Mouse (Mus musculus) lung, embryonic 15.5 days (tissue): ENCODE measurements around the gene Axdnd1. TPM values are rescaled to one million over a fixed set of nuclear protein-coding genes. Genes with fewer than 3 reads are reported as not detected.
A peak's percentile ranks its signal among the peaks of the same experiment; 100 is the strongest.

Experiments
- ATAC-seq: fragments of 200-750 bp; cut with Nextera tagmentation; 2 replicates; pipeline ENCODE4 v1.8.0; 2017; ENCODE audit warnings: moderate number of reproducible peaks, borderline replicate concordance; ENCODE audit not compliant: low FRiP score, low TSS enrichment; ENCODE audit errors: extremely low read depth
- H3K27ac ChIP-seq: fragments of 300-500 bp; sonication (generic); 2 replicates; pipeline ENCODE4 v1.5.1; 2015; ENCODE audit warnings: moderate library complexity, mild to moderate bottlenecking, inconsistent platforms
- H3K27me3 ChIP-seq: fragments of 300-500 bp; sonication (generic); 2 replicates; pipeline ENCODE4 v1.6.1; 2015; ENCODE audit warnings: inconsistent platforms
- H3K36me3 ChIP-seq: fragments of 300-500 bp; sonication (generic); 2 replicates; pipeline ENCODE4 v1.6.1; 2015; ENCODE audit warnings: inconsistent platforms
- H3K4me1 ChIP-seq: fragments of 300-500 bp; sonication (generic); 2 replicates; pipeline ENCODE4 v1.6.1; 2015; ENCODE audit warnings: inconsistent platforms
- H3K4me2 ChIP-seq: fragments of 300-500 bp; sonication (generic); 2 replicates; pipeline ENCODE4 v1.6.1; 2015; ENCODE audit warnings: inconsistent platforms, mild to moderate bottlenecking, moderate library complexity
- H3K4me3 ChIP-seq: fragments of 300-500 bp; sonication (generic); 2 replicates; pipeline ENCODE4 v1.5.1; 2015; ENCODE audit warnings: mild to moderate bottlenecking, inconsistent platforms
- H3K9ac ChIP-seq: fragments of 300-500 bp; sonication (generic); 2 replicates; pipeline ENCODE4 v1.6.1; 2015; ENCODE audit warnings: inconsistent platforms
- H3K9me3 ChIP-seq: fragments of 300-500 bp; sonication (generic); 2 replicates; pipeline ENCODE4 v1.6.1; 2016; ENCODE audit warnings: inconsistent platforms
- WGBS: fragments of 180-500 bp; shearing (Covaris S2); methylation state at CpG from one replicate; pipeline ENCODE4 v1.1.7; 2015; 5-methylcytosine and 5-hydroxymethylcytosine counted together
- polyA plus RNA-seq: library from polyadenylated mRNA; unstranded; fragments of >200 nt; fragmentation: Nextera tagmentation; extraction: Ambion mirVana; gene quantifications from 2 replicates; pipeline ENCODE4 v1.2.1, GENCODE M21; 2015

Gene Axdnd1
- polyA plus RNA-seq, 1 experiment from 2014 or later, result 0.42 TPM

DNA sequence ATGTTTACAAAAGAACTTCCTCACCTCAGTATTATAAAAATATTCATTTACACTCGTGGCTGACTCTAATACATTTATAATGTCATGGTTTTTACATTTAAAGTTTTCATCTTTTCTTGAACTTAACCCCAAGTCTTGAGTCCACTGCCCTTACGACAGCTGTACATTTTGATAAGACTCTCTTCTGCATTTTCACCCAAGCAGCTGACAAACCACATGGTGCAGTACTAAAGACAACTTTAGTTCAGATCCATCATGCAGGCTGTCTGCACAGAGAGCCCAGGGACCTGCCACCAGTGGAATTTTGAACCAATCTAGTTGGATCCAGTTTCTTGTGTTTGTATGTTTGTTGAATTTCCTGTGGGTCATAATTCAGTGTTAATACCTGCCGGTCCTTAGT lies 34.1 kb downstream of the Axdnd1 start:
- H3K9ac ChIP-seq, result no peak overlapping the region
- ATAC-seq, result no peak
- 48% methylated on average over 3 of the region's 3 CpGs for WGBS
- no peaks in the 10 kb centered on the region for H3K9me3 ChIP-seq
- no peak overlapping the region for H3K4me2 ChIP-seq
- H3K4me1 ChIP-seq, result no peaks in the 10 kb centered on the region
- no peak overlapping the region for H3K4me3 ChIP-seq
- H3K27ac ChIP-seq, result no peak overlapping the region
- no peaks in the 10 kb centered on the region for H3K36me3 ChIP-seq
- H3K27me3 ChIP-seq, result no peaks in the 10 kb centered on the region

DNA sequence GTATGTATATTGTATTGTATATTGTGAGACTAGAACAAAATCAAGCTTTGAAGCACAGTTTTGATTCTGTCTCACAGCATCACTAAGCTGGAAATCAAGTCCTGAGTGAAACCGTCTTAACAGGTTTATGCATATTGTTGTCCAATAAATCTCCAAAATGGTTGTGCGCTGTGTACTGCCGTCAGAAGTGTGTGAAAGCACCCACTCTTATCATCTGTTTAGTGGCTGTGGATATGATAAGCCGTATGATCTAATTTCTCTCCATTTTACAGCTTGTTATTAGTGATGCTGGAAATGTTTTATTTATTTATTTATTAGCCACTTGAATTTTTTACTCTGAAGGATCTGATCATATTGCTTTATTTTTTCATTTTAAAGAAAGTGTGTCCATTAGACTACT lies 34.7 kb downstream of the Axdnd1 start:
- Histone ChIP-seq H3K9ac (no peak overlapping the region), H3K4me1 (no peaks in the 10 kb centered on the region), H3K4me3 (no peak overlapping the region), H3K4me2 (no peak overlapping the region), H3K27me3 (no peaks in the 10 kb centered on the region), H3K27ac (no peak overlapping the region), H3K36me3 (no peaks in the 10 kb centered on the region), H3K9me3 (no peaks in the 10 kb centered on the region)
- no peak for ATAC-seq
- 83% methylated on average over 4 of the region's 4 CpGs for WGBS

DNA sequence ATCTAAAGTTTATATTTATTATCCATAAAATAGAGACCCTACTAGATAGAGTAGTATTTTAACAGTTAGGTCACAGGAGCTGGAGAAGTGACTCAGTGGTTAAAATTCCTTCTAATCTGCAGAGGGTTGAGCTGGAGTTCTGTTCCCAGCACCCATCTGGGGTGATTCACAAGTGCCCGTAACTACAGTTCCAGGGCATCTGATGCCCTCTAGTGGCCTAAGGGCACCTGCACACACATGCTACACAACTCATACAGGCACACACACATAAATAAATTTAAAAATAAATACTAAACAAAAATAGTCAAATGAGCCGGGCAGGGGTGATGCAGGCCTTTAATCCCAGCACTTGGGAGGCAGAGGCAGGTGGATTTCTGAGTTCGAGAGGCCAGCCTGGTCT lies 39.7 kb downstream of the Axdnd1 start:
- no peak for ATAC-seq
- Histone ChIP-seq H3K27me3 (no peaks in the 10 kb centered on the region), H3K36me3 (no peaks in the 10 kb centered on the region), H3K4me1 (no peaks in the 10 kb centered on the region), H3K4me3 (no peak overlapping the region), H3K27ac (no peak overlapping the region), H3K9me3 (no peaks in the 10 kb centered on the region), H3K4me2 (no peak overlapping the region), H3K9ac (no peak overlapping the region)
- 90% methylated on average over 3 of the region's 3 CpGs for WGBS

DNA sequence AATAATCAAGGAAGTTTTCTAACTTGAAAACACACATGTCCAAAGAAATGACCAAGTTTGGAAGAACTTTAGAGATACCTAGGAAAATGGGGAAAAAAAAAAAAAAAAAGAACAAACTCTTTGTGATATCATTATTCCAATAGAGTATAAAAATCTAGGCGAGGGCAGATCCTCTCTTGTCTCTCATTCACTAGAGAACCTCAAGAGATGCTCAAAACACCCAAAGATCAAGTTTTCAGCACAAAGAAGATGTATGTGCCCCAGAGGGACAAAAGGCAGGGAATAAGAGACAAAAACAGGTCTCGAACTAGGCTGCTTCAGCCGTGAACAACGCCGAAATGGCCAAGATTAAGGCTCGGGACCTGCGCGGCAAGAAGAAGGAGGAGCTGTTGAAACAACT lies 55.2 kb downstream of the Axdnd1 start, which contains the start of gene Gm2000:
Gene Gm2000 (plus strand): TSS at position 301 of the 400 bp plus-strand sequence.
- Histone ChIP-seq H3K36me3 (no peaks in the 10 kb centered on the region), H3K27me3 (no peaks in the 10 kb centered on the region), H3K9ac (no peak within 1 kb of the TSS), H3K27ac (no peak within 1 kb of the TSS), H3K4me3 (no peak within 1 kb of the TSS), H3K4me2 (no peak within 1 kb of the TSS), H3K9me3 (no peaks in the 10 kb centered on the region; the same call in 1 of the 2 replicates), H3K4me1 (no peaks in the 10 kb centered on the region)
- ATAC-seq, result no peak
- 84% methylated on average over 8 of the region's 8 CpGs for WGBS

DNA sequence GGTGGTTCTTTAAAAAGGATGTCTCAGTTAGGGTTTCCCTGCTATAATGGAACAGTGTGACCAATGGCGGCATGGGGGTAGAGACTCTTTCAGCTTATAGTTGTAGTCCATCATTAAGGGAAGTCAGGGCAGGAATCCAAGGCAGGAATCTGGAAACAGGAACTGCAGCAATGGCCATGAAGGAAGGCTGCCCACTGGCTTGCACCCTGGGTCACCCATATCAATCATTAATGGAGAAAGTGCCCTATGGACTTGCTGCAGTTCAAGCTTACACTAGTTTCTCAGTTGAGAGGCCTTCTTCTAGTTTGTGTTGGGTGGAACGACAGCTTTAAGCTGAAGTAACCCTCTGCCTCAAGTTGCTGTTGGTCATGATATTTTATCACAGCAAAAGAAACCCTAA lies 68.5 kb downstream of the Axdnd1 start:
- no peak overlapping the region for H3K4me3 ChIP-seq
- no peaks in the 10 kb centered on the region for H3K27me3 ChIP-seq
- no peak overlapping the region for H3K27ac ChIP-seq
- no peaks in the 10 kb centered on the region for H3K9me3 ChIP-seq
- 71% methylated on average over 2 of the region's 2 CpGs for WGBS
- no peaks in the 10 kb centered on the region for H3K36me3 ChIP-seq
- no peaks in the 10 kb centered on the region for H3K4me1 ChIP-seq
- no peak overlapping the region for H3K4me2 ChIP-seq
- no peak for ATAC-seq
- H3K9ac ChIP-seq, result no peak overlapping the region

DNA sequence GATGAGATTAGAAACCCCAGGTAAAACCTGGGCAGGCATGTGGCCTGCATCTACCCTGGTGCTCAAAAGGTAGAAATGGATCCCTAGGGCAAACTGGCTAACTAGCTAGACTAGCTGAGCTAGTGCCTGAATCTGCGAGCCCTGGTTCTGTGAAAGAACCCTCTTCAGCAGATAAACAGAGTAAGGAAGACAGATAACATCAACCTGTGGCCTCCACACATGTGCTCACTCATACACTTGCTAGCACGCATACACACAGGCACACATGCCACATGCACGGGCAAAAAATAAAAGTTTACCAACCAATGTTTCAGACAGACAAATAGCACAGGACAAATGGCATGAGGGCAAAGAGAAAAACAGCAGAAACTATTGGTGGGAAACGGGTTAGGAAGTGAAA lies 70.5 kb downstream of the Axdnd1 start:
- WGBS, result 74% methylated on average over 4 of the region's 4 CpGs
- Histone ChIP-seq H3K4me3 (no peak overlapping the region), H3K9ac (no peak overlapping the region), H3K4me1 (no peaks in the 10 kb centered on the region), H3K9me3 (no peaks in the 10 kb centered on the region), H3K27me3 (no peaks in the 10 kb centered on the region), H3K4me2 (no peak overlapping the region), H3K36me3 (no peaks in the 10 kb centered on the region), H3K27ac (no peak overlapping the region)
- ATAC-seq, result no peak

DNA sequence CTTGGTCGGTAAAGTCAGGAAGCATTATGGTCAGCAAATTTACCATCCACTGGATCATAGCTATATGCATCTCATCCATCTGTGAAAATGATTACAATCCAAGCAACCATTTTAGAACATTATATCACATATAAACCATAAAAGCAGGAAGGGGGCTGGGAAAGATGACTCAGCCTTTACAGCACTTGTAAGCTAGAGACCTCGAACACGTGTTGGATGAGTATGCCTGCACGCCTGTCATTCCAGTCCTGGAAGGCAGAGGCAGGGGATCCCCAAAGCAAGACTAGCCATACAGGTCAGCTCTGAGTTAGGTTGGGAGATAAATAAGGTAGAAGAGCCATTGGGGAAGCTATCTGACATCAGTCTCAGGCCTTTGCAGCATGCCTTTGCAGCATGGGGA lies 71.9 kb downstream of the Axdnd1 start:
- 70% methylated on average over 4 of the region's 4 CpGs for WGBS
- Histone ChIP-seq H3K4me3 (no peak overlapping the region), H3K4me2 (no peak overlapping the region), H3K9ac (no peak overlapping the region), H3K27ac (no peak overlapping the region), H3K4me1 (no peaks in the 10 kb centered on the region), H3K27me3 (no peaks in the 10 kb centered on the region), H3K9me3 (no peaks in the 10 kb centered on the region), H3K36me3 (no peaks in the 10 kb centered on the region)
- no peak for ATAC-seq

DNA sequence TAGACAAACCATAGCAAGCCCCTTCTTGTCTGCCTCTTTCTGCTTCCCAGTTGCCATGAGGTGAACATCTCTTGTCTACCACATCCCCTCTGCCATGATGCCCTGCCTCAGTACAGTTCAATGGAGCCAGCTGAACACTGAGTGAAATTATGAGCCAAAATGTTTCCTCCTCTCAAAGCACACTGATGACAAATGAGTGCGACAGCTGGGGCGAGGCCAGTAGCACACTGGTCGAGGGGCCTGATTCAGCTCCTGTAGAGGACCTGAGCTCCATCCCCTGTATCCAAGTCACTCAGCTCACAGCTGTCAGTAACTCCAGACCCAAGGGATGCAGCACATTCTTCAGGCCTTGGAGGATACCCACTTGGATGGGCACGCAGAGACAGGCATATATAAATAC lies 75.3 kb downstream of the Axdnd1 start:
- H3K9ac ChIP-seq, result no peak overlapping the region
- no peaks in the 10 kb centered on the region for H3K4me1 ChIP-seq
- no peak overlapping the region for H3K4me2 ChIP-seq
- no peaks in the 10 kb centered on the region for H3K27me3 ChIP-seq
- H3K4me3 ChIP-seq, result no peak overlapping the region
- H3K36me3 ChIP-seq, result no peaks in the 10 kb centered on the region
- 91% methylated on average over 4 of the region's 4 CpGs for WGBS
- ATAC-seq, result no peak
- no peak overlapping the region for H3K27ac ChIP-seq
- H3K9me3 ChIP-seq, result no peaks in the 10 kb centered on the region

DNA sequence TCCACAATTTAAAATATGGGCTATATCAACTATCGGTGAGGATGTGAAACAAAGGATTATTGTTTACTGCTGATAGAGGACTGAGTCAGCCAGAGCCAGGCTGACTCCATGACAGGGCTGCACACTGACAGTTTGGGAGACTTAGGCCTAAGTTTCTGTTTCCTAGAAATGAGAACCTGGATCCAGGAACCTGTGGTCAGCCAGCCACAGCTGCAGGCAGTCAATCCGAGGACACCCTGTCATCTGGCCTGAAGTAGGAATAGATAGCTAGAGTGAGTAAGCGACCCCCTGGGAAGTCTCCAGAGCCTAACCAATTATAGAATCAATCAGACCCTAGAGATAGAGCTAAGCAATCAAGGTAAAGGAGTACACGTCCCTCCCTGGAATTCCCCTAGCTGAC lies 76.5 kb downstream of the Axdnd1 start:
- 36% methylated on average over 4 of the region's 4 CpGs for WGBS
- Histone ChIP-seq H3K4me2 (no peak overlapping the region), H3K9ac (no peak overlapping the region), H3K9me3 (no peaks in the 10 kb centered on the region), H3K4me3 (no peak overlapping the region), H3K36me3 (no peaks in the 10 kb centered on the region), H3K27me3 (no peaks in the 10 kb centered on the region), H3K27ac (no peak overlapping the region), H3K4me1 (no peaks in the 10 kb centered on the region)
- no peak for ATAC-seq

DNA sequence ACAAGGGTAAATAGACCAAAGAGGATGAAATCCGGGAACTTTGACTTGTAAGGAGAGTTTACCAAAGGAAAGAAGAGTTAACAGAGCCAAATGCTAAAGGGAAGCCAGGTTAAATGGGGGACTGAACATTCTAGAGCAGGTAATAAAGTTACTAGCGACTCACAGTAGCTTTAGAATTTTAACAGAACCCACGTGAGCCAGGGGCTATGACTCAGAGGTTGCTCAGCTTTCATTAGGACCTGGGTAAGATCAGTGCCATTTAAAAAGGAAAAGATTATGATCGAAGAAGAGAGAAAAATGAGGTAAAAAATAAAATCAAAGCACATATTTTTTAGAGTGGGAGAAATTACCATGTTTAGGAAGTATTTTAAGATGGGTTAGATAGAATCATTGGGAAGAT lies 80.1 kb downstream of the Axdnd1 start:
- Histone ChIP-seq H3K9ac (no peak overlapping the region), H3K4me2 (no peak overlapping the region), H3K27me3 (no peaks in the 10 kb centered on the region), H3K9me3 (no peaks in the 10 kb centered on the region), H3K4me3 (no peak overlapping the region), H3K27ac (no peak overlapping the region), H3K4me1 (no peaks in the 10 kb centered on the region), H3K36me3 (no peaks in the 10 kb centered on the region)
- ATAC-seq, result no peak
- 68% methylated on average over 4 of the region's 4 CpGs for WGBS

DNA sequence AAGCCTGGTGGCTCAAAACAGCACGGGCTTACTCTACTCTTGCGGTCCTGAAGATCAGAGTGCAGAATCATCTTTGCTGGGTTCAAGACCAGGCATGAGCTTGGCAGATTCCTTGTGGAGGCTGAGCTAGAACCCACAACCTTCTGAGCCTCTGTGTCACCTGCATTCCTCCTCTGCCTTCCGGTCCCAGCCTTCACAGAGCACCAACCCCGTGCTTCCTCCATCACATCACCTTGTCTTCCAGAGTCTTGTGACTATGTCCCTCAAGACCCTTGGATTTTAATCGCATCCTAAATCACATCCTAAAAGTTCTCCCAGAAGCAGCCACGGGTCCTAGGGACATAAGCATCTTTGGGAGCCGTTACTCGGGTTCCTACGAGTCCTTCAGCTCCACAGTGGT lies 97.8 kb downstream of the Axdnd1 start:
- no peak for ATAC-seq
- no peaks in the 10 kb centered on the region for H3K9me3 ChIP-seq
- 84% methylated on average over 9 of the region's 9 CpGs for WGBS

DNA sequence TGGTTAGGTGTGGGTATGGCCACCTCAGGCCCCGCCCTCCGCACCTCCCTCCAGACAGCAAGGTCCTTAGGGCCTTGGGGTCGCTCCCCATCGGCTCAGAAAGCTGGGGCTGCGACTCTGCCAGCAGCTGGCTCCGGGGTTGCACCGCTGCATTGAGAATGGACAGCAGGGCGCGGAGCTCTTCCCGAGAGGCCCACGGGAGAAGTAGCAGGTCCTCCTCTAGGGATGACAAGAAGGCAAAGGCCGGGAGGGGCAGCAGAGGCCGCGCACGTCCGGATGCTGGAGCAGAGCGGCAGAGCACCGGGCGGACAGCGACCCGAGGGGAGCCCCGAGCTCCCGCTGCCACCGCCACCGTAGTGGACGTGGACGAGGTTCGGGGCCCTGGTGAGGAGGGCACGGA lies 110.3 kb downstream of the Axdnd1 start, which contains the start of gene Nphs2:
Gene Nphs2 (plus strand): TSS at position 98 of the 400 bp plus-strand sequence.
- H3K4me2 ChIP-seq, result peak within 1 kb of the TSS; percentile 49
- H3K36me3 ChIP-seq, result no peaks in the 10 kb centered on the region
- H3K9me3 ChIP-seq, result no peaks in the 10 kb centered on the region
- H3K27me3 ChIP-seq, result peaks cover 52% of the 10 kb centered on the region
- 4% methylated on average over 29 of the region's 29 CpGs for WGBS
- H3K4me3 ChIP-seq, result peak within 1 kb of the TSS; percentile 16; the same call in 1 of the 2 replicates
- H3K4me1 ChIP-seq, result no peaks in the 10 kb centered on the region
- no peak within 1 kb of the TSS for H3K27ac ChIP-seq
- no peak within 1 kb of the TSS for H3K9ac ChIP-seq
- no peak for ATAC-seq

More for the DNA sequence above, 97.8 kb downstream of the Axdnd1 start:
- no peak overlapping the region for H3K27ac ChIP-seq
- no peaks in the 10 kb centered on the region for H3K36me3 ChIP-seq
- no peak overlapping the region for H3K4me2 ChIP-seq
- H3K4me1 ChIP-seq, result no peaks in the 10 kb centered on the region
- H3K4me3 ChIP-seq, result no peak overlapping the region
- H3K27me3 ChIP-seq, result no peaks in the 10 kb centered on the region
- H3K9ac ChIP-seq, result no peak overlapping the region

DNA sequence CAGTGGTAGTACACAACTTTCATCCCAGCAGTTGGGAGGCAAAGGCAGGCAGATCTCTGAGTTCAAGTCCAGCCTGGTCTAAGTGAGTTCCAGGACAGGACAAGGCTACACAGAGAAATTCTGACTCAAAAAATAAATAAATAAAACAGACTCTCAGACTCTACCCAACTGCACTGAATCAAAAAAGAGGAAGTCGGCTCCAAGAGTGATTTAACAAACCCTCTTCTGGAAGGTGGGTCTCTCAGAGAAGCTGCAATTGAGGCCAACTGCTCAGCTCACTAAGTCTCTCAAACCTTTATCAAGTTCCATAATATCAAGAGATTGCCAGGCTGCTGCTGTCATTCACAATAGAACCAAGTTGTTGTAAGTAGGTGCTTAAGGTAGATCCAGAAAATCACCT lies 112.4 kb downstream of the Axdnd1 start:
- 65% methylated on average over 1 of the region's 1 CpGs for WGBS
- H3K9me3 ChIP-seq, result no peaks in the 10 kb centered on the region
- H3K27me3 ChIP-seq, result peaks cover 67% of the 10 kb centered on the region
- no peak overlapping the region for H3K4me2 ChIP-seq
- no peak overlapping the region for H3K9ac ChIP-seq
- H3K27ac ChIP-seq, result no peak overlapping the region
- H3K4me1 ChIP-seq, result peaks cover 1% of the 10 kb centered on the region; the same call in 1 of the 2 replicates
- ATAC-seq, result no peak
- H3K36me3 ChIP-seq, result no peaks in the 10 kb centered on the region
- H3K4me3 ChIP-seq, result no peak overlapping the region
